Mouse (Mus musculus) stomach, postnatal 0 days (tissue): ENCODE measurements around the gene Tmf1. TPM values are rescaled to one million over a fixed set of nuclear protein-coding genes. Genes with fewer than 3 reads are reported as not detected.

ENCODE experiments used
- ATAC-seq: fragments of 200-750 bp; cut with Nextera tagmentation; 2 replicates; pipeline ENCODE4 v1.8.0; 2017; ENCODE audit not compliant: low FRiP score, low TSS enrichment
- DNase-seq: peaks from one replicate; pipeline ENCODE4 v3.0.0-alpha.2; 2016; ENCODE audit warnings: low spot score
- H3K27ac ChIP-seq: fragments of 300-500 bp; sonication (generic); replicated peaks from 2 replicates; pipeline ENCODE4 v1.5.1; 2014; ENCODE audit warnings: mild to moderate bottlenecking, control low read depth
- H3K27me3 ChIP-seq: fragments of 300-500 bp; sonication (generic); 2 replicates; pipeline ENCODE4 v1.6.1; 2014; ENCODE audit warnings: low read length; ENCODE audit not compliant: control insufficient read depth, insufficient read depth
- H3K36me3 ChIP-seq: fragments of 300-500 bp; sonication (generic); 2 replicates; pipeline ENCODE4 v1.6.1; 2014; ENCODE audit warnings: low read length, mixed read lengths; ENCODE audit not compliant: control insufficient read depth, insufficient read depth
- H3K4me1 ChIP-seq: fragments of 300-500 bp; sonication (generic); replicated peaks from 2 replicates; pipeline ENCODE4 v1.6.1; 2014; ENCODE audit warnings: antibody characterized with exemption; ENCODE audit not compliant: control insufficient read depth, insufficient read depth
- H3K4me2 ChIP-seq: fragments of 300-500 bp; sonication (generic); replicated peaks from 2 replicates; pipeline ENCODE4 v1.6.1; 2014; ENCODE audit warnings: low read depth, mild to moderate bottlenecking, control low read depth, moderate library complexity
- H3K4me3 ChIP-seq: fragments of 300-500 bp; sonication (generic); 2 replicates; pipeline ENCODE4 v1.5.1; 2014; ENCODE audit warnings: low read depth, low read length, control low read depth
- H3K9ac ChIP-seq: fragments of 300-500 bp; sonication (generic); 2 replicates; pipeline ENCODE4 v1.6.1; 2014; ENCODE audit warnings: mild to moderate bottlenecking, low read length, control low read depth, mixed read lengths
- H3K9me3 ChIP-seq: fragments of 300-500 bp; sonication (generic); 2 replicates; pipeline ENCODE4 v1.6.1; 2016; ENCODE audit warnings: low read length; ENCODE audit not compliant: control insufficient read depth
- CTCF ChIP-seq: IDR thresholded peaks from 2 replicates; pipeline ENCODE4 v1.5.1; 2016; ENCODE audit warnings: antibody characterized with exemption, low read depth, mild to moderate bottlenecking, moderate library complexity
- EP300 ChIP-seq: optimal IDR thresholded peaks from 2 replicates; pipeline ENCODE3; 2016; ENCODE audit warnings: antibody characterized with exemption
- WGBS: fragments of 180-500 bp; shearing (Covaris S2); extraction: QIAGEN DNeasy Blood & Tissue Kit; methylation state at CpG from one replicate; pipeline ENCODE4 v1.1.7; 2014; 5-methylcytosine and 5-hydroxymethylcytosine counted together
- polyA plus RNA-seq: library from polyadenylated mRNA; unstranded; fragments of >200 nt; fragmentation: Nextera tagmentation; extraction: Ambion mirVana; gene quantifications from 2 replicates; pipeline ENCODE4 v1.2.1, GENCODE M21; 2015

Gene Tmf1
- polyA plus RNA-seq, 1 experiment from 2014 or later, result 34.3 TPM

GRCm38 (mm10) chr6:97207085-97207484, 28.2 kb upstream of the Tmf1 start:
- TF ChIP-seq EP300 (no peak), CTCF (no peak)
- Histone ChIP-seq H3K27ac (no peak overlapping the region), H3K4me3 (no peak overlapping the region), H3K4me1 (no peaks in the 10 kb centered on the region), H3K36me3 (no peaks in the 10 kb centered on the region), H3K9me3 (no peaks in the 10 kb centered on the region), H3K9ac (no peak overlapping the region), H3K27me3 (no peaks in the 10 kb centered on the region), H3K4me2 (no peak overlapping the region)
- ATAC-seq (no peak), DNase-seq (no peak)
- WGBS, result 63% methylated on average over 4 of the region's 4 CpGs

- peak; percentile 97 for ATAC-seq
- WGBS, result 0% methylated on average over 37 of the region's 38 CpGs
Measured at GRCm38 (mm10) chr6:97205439-97205885, 26.5 kb upstream of the Tmf1 start, which contains the start of gene Uba3. Gene Uba3, minus strand, starts transcription at chr6:97205647.

GRCm38 (mm10) chr6:97204952-97205351, 26.0 kb upstream of the Tmf1 start:
- no peaks in the 10 kb centered on the region for H3K9me3 ChIP-seq
- TF ChIP-seq CTCF (no peak), EP300 (no peak)
- H3K4me2 ChIP-seq, result peak overlapping the region; percentile 82
- no peaks in the 10 kb centered on the region for H3K36me3 ChIP-seq
- peak; percentile 46 for DNase-seq
- peak overlapping the region; percentile 88 for H3K27ac ChIP-seq
- under 1% methylated on average over 16 of the region's 16 CpGs for WGBS
- peak overlapping the region; percentile 84 for H3K4me3 ChIP-seq
- H3K27me3 ChIP-seq, result no peaks in the 10 kb centered on the region
- ATAC-seq, result peak; percentile 41
- peak overlapping the region; percentile 90 for H3K9ac ChIP-seq
- no peaks in the 10 kb centered on the region for H3K4me1 ChIP-seq

More at GRCm38 (mm10) chr6:97205439-97205885, 26.5 kb upstream of the Tmf1 start, which contains the start of gene Uba3:
- Histone ChIP-seq H3K4me2 (peak within 1 kb of the TSS; percentile 82), H3K36me3 (no peaks in the 10 kb centered on the region), H3K9ac (peak within 1 kb of the TSS; percentile 90), H3K4me1 (no peaks in the 10 kb centered on the region), H3K27ac (peak within 1 kb of the TSS; percentile 88), H3K27me3 (no peaks in the 10 kb centered on the region), H3K4me3 (peak within 1 kb of the TSS; percentile 84), H3K9me3 (no peaks in the 10 kb centered on the region)
- TF ChIP-seq EP300 (no peak), CTCF (no peak)
- peak; percentile 100 for DNase-seq

GRCm38 (mm10) chr6:97204252-97204869, 25.4 kb upstream of the Tmf1 start:
- TF ChIP-seq CTCF, result no peak
- TF ChIP-seq EP300, result no peak
- no peaks in the 10 kb centered on the region for H3K36me3 ChIP-seq
- no peaks in the 10 kb centered on the region for H3K27me3 ChIP-seq
- H3K4me3 ChIP-seq, result peak overlapping the region; percentile 84
- peak; percentile 38 for DNase-seq
- peak overlapping the region; percentile 82 for H3K4me2 ChIP-seq
- WGBS, result 8% methylated on average over 9 of the region's 9 CpGs
- H3K9me3 ChIP-seq, result no peaks in the 10 kb centered on the region
- peak overlapping the region; percentile 88 for H3K27ac ChIP-seq
- ATAC-seq, result no peak
- H3K4me1 ChIP-seq, result no peaks in the 10 kb centered on the region
- peak overlapping the region; percentile 90 for H3K9ac ChIP-seq

GRCm38 (mm10) chr6:97202477-97202876, 23.6 kb upstream of the Tmf1 start:
- ATAC-seq (no peak), DNase-seq (no peak)
- no peak overlapping the region for H3K27ac ChIP-seq
- H3K9ac ChIP-seq, result no peak overlapping the region
- no peaks in the 10 kb centered on the region for H3K4me1 ChIP-seq
- TF ChIP-seq CTCF (no peak), EP300 (no peak)
- no peaks in the 10 kb centered on the region for H3K27me3 ChIP-seq
- H3K4me3 ChIP-seq, result no peak overlapping the region
- H3K36me3 ChIP-seq, result peaks cover 2% of the 10 kb centered on the region; the same call in 1 of the 2 replicates
- no peaks in the 10 kb centered on the region for H3K9me3 ChIP-seq
- 73% methylated on average over 3 of the region's 3 CpGs for WGBS
- no peak overlapping the region for H3K4me2 ChIP-seq

- H3K36me3 ChIP-seq, result peaks cover 11% of the 10 kb centered on the region; the same call in 1 of the 2 replicates
- TF ChIP-seq EP300 (no peak), CTCF (0 out of 2 replicates have a peak, but pooled peaks have one; percentile 23)
- no peak overlapping the region for H3K4me3 ChIP-seq
- DNase-seq (no peak), ATAC-seq (no peak)
- no peak overlapping the region for H3K27ac ChIP-seq
- H3K27me3 ChIP-seq, result no peaks in the 10 kb centered on the region
- H3K4me1 ChIP-seq, result no peaks in the 10 kb centered on the region
- H3K9me3 ChIP-seq, result no peaks in the 10 kb centered on the region
- H3K4me2 ChIP-seq, result no peak overlapping the region
- WGBS, result 66% methylated on average over 3 of the region's 3 CpGs
- no peak overlapping the region for H3K9ac ChIP-seq
Measured at GRCm38 (mm10) chr6:97200437-97200836, 21.5 kb upstream of the Tmf1 start.
